28 mouse cellular contexts compared by ENCODE assay signal in genomic region chr14:34043341-34043740, GRCm38 (mm10). TPM values are rescaled to one million over a fixed set of nuclear protein-coding genes. Genes with fewer than 3 reads are reported as not detected.
"Had no signal": no experiment of that assay in that cellular context is flagged by ENCODE, and none has a peak within 500 bp of the region (broad histone marks: within the 10 kb centered on the region; RNA-seq: fewer than 3 reads in every experiment).

No protein-coding gene starts in this region.

- ATAC-seq: hindbrain, postnatal 0 days; intestine, embryonic 16.5 days; liver, embryonic 12.5 days had no signal

- DNase-seq: gastrocnemius, postnatal 14 days; gastrocnemius, postnatal 36 days; heart, adult 18-20 months; heart, postnatal 10 days; heart, postnatal 36 days; kidney, adult 11 months; kidney, adult 2 months; kidney, adult 9 months; kidney, postnatal 14 days; kidney, postnatal 36 days; layer of hippocampus, adult 9-11 months; layer of hippocampus, postnatal 36 days; left cerebral cortex, postnatal 4 days had no signal

RNA-seq across cellular contexts. Expression of gene Antxrl, which starts 9.2 kb away (rescaled TPM):
- total RNA-seq: gastrocnemius, adult 18-20 months; gastrocnemius, adult 8-10 months; gastrocnemius, postnatal 14 days; gastrocnemius, postnatal 36 days; heart, adult 18-20 months; heart, adult 8-10 months; heart, postnatal 10 days; heart, postnatal 36 days; hematopoietic stem cell, adult 5-6 weeks; hindbrain, postnatal 0 days; layer of hippocampus, adult 18-20 months; layer of hippocampus, adult 8-10 months; layer of hippocampus, postnatal 14 days; layer of hippocampus, postnatal 36 days; left cerebral cortex, adult 18-20 months; left cerebral cortex, adult 8-10 months; left cerebral cortex, postnatal 10 days; left cerebral cortex, postnatal 25 days; left cerebral cortex, postnatal 4 days; liver, adult 2 months had no signal

RNA-seq across cellular contexts. Expression of gene Gm5460, which starts 26.8 kb away (rescaled TPM):
- total RNA-seq: gastrocnemius, adult 18-20 months; gastrocnemius, adult 8-10 months; gastrocnemius, postnatal 14 days; gastrocnemius, postnatal 36 days; heart, adult 18-20 months; heart, adult 8-10 months; heart, postnatal 10 days; heart, postnatal 36 days; hematopoietic stem cell, adult 5-6 weeks; hindbrain, postnatal 0 days; layer of hippocampus, adult 18-20 months; layer of hippocampus, adult 8-10 months; layer of hippocampus, postnatal 14 days; layer of hippocampus, postnatal 36 days; left cerebral cortex, adult 18-20 months; left cerebral cortex, adult 8-10 months; left cerebral cortex, postnatal 10 days; left cerebral cortex, postnatal 25 days; left cerebral cortex, postnatal 4 days; liver, adult 2 months had no signal

RNA-seq across cellular contexts. Expression of gene Gm30083, which starts 28.4 kb away (rescaled TPM):
- total RNA-seq: gastrocnemius, adult 18-20 months; gastrocnemius, adult 8-10 months; gastrocnemius, postnatal 14 days; gastrocnemius, postnatal 36 days; heart, adult 18-20 months; heart, adult 8-10 months; heart, postnatal 10 days; heart, postnatal 36 days; hematopoietic stem cell, adult 5-6 weeks; hindbrain, postnatal 0 days; layer of hippocampus, adult 18-20 months; layer of hippocampus, adult 8-10 months; layer of hippocampus, postnatal 14 days; layer of hippocampus, postnatal 36 days; left cerebral cortex, adult 18-20 months; left cerebral cortex, adult 8-10 months; left cerebral cortex, postnatal 10 days; left cerebral cortex, postnatal 25 days; left cerebral cortex, postnatal 4 days; liver, adult 2 months had no signal

RNA-seq across cellular contexts. Expression of gene Anxa8, which starts 42.4 kb away (rescaled TPM):
- total RNA-seq: hematopoietic stem cell, adult 5-6 weeks; hindbrain, postnatal 0 days; liver, adult 2 months had no signal

RNA-seq across cellular contexts. Expression of gene A630023A22Rik, which starts 59.2 kb away (rescaled TPM):
- total RNA-seq: gastrocnemius, adult 18-20 months; gastrocnemius, adult 8-10 months; gastrocnemius, postnatal 14 days; gastrocnemius, postnatal 36 days; heart, adult 18-20 months; heart, adult 8-10 months; heart, postnatal 10 days; heart, postnatal 36 days; hematopoietic stem cell, adult 5-6 weeks; layer of hippocampus, adult 18-20 months; layer of hippocampus, adult 8-10 months; layer of hippocampus, postnatal 14 days; layer of hippocampus, postnatal 36 days; left cerebral cortex, adult 18-20 months; left cerebral cortex, adult 8-10 months; left cerebral cortex, postnatal 10 days; left cerebral cortex, postnatal 25 days; left cerebral cortex, postnatal 4 days; liver, adult 2 months had no signal
